Mouse (Mus musculus) hindbrain, postnatal 0 days (tissue): ENCODE data around the gene Eddm3b. TPM values are rescaled to one million over a fixed set of nuclear protein-coding genes. Genes with fewer than 3 reads are reported as not detected.

Experiments
- ATAC-seq: fragments of 200-750 bp; cut with Nextera tagmentation; 2 replicates; pipeline ENCODE4 v1.8.0; 2017; ENCODE audit warnings: mild to moderate bottlenecking, moderate TSS enrichment, moderate library complexity
- DNase-seq: peaks from one replicate; pipeline ENCODE4 v3.0.0-alpha.2; 2015; ENCODE audit warnings: low spot score
- H3K27ac ChIP-seq: fragments of 300-500 bp; sonication (generic); 2 replicates; pipeline ENCODE4 v1.5.1; 2014; ENCODE audit warnings: mild to moderate bottlenecking
- H3K27me3 ChIP-seq: fragments of 300-500 bp; sonication (generic); 2 replicates; pipeline ENCODE4 v1.6.1; 2014; ENCODE audit warnings: low read length, mixed read lengths; ENCODE audit not compliant: insufficient read depth
- H3K36me3 ChIP-seq: fragments of 300-500 bp; sonication (generic); 2 replicates; pipeline ENCODE4 v1.6.1; 2014; ENCODE audit warnings: low read length, mixed read lengths; ENCODE audit not compliant: insufficient read depth
- H3K4me1 ChIP-seq: fragments of 300-500 bp; sonication (generic); 2 replicates; pipeline ENCODE4 v1.6.1; 2014; ENCODE audit warnings: antibody characterized with exemption, low read length, mixed read lengths; ENCODE audit not compliant: insufficient read depth
- H3K4me2 ChIP-seq: fragments of 300-500 bp; sonication (generic); 2 replicates; pipeline ENCODE4 v1.6.1; 2014; ENCODE audit warnings: low read depth, mild to moderate bottlenecking, low read length, moderate library complexity, mixed read lengths
- H3K4me3 ChIP-seq: fragments of 300-500 bp; sonication (generic); 2 replicates; pipeline ENCODE4 v1.5.1; 2014; ENCODE audit warnings: low read length
- H3K9ac ChIP-seq: fragments of 300-500 bp; sonication (generic); replicated peaks from 2 replicates; pipeline ENCODE4 v1.6.1; 2014; ENCODE audit warnings: mild to moderate bottlenecking, low read length, moderate library complexity, mixed read lengths
- H3K9me3 ChIP-seq: fragments of 300-500 bp; sonication (generic); 2 replicates; pipeline ENCODE4 v1.6.1; 2016; ENCODE audit warnings: low read length, mixed read lengths
- CTCF ChIP-seq: IDR thresholded peaks from 2 replicates; pipeline ENCODE4 v1.5.1; 2016; ENCODE audit warnings: antibody characterized with exemption, control low read depth, low read depth
- whole genome bisulfite sequencing: fragments of 180-500 bp; shearing (Covaris S2); extraction: QIAGEN DNeasy Blood & Tissue Kit; methylation state at CpG from one replicate; pipeline ENCODE4 v1.1.7; 2014; 5-methylcytosine and 5-hydroxymethylcytosine counted together
- polyA plus RNA-seq: library from polyadenylated mRNA; unstranded; fragments of >200 nt; fragmentation: Nextera tagmentation; extraction: Ambion mirVana; gene quantifications from 2 replicates; pipeline ENCODE4 v1.2.1, GENCODE M21; 2015
- total RNA-seq: library from RNA; depleted of rRNA; stranded (reverse); fragments of >200 nt; gene quantifications from 2 replicates; pipeline ENCODE4 v1.2.3, GENCODE M21; 2014; rRNA removed

Eddm3b gene
- total RNA-seq (not detected in 2 replicates), polyA plus RNA-seq (not detected in 2 replicates)

GRCm38 (mm10) chr14:51113916-51114560 is at the start of gene Eddm3b:
Gene Eddm3b, plus strand, starts transcription at chr14:51114426.
- Histone ChIP-seq H3K27me3 (no peaks in the 10 kb centered on the region), H3K36me3 (no peaks in the 10 kb centered on the region), H3K4me3 (no peak within 1 kb of the TSS), H3K4me2 (no peak within 1 kb of the TSS), H3K4me1 (no peaks in the 10 kb centered on the region), H3K9ac (no peak within 1 kb of the TSS), H3K27ac (no peak within 1 kb of the TSS), H3K9me3 (no peaks in the 10 kb centered on the region)
- no peak for ATAC-seq
- DNase-seq, result no peak
- no peak for TF ChIP-seq CTCF
- 44% methylated on average over 12 of the region's 12 CpGs for WGBS

GRCm38 (mm10) chr14:51068956-51069355 is 45.3 kb upstream of the Eddm3b start:
- 94% methylated on average over 5 of the region's 5 CpGs for WGBS
- TF ChIP-seq CTCF, result no peak
- Histone ChIP-seq H3K9me3 (no peaks in the 10 kb centered on the region), H3K27me3 (no peaks in the 10 kb centered on the region), H3K36me3 (no peaks in the 10 kb centered on the region), H3K4me1 (no peaks in the 10 kb centered on the region; the same call in 1 of the 2 replicates), H3K27ac (no peak overlapping the region), H3K4me3 (no peak overlapping the region), H3K4me2 (no peak overlapping the region), H3K9ac (no peak overlapping the region)
- no peak for DNase-seq
- no peak for ATAC-seq

GRCm38 (mm10) chr14:51069617-51070016 is 44.6 kb upstream of the Eddm3b start:
- Histone ChIP-seq H3K27me3 (no peaks in the 10 kb centered on the region), H3K9me3 (no peaks in the 10 kb centered on the region), H3K4me1 (no peaks in the 10 kb centered on the region; the same call in 1 of the 2 replicates), H3K4me2 (no peak overlapping the region), H3K9ac (no peak overlapping the region), H3K27ac (no peak overlapping the region), H3K36me3 (no peaks in the 10 kb centered on the region), H3K4me3 (no peak overlapping the region)
- peak; percentile 46 for DNase-seq
- WGBS, result 91% methylated on average over 2 of the region's 2 CpGs
- TF ChIP-seq CTCF, result peak; percentile 43
- no peak for ATAC-seq

DNA sequence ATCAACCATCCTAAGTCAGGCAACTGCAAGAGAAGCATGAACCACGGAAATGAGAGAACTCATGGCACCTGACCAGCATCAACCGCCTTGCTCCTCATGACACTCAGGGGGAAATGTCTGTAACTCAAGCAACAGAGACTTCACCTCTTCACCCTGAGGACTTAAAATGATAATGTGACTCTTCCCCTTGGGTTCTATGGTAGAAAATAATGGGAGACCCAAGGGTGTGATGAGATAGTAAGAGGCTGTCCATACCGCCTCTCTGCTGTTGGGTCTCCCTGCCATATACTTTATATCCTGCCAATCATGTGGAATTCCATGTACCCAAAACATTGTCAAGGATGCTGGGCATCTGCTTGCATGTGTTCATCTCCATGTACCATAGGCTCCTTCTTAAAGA is 39.9 kb upstream of the Eddm3b start, which contains the start of gene Olfr750:
TSS of gene Olfr750 (minus strand) at position 101 of the 400 bp plus-strand sequence.
- no peak within 1 kb of the TSS for H3K4me3 ChIP-seq

GRCm38 (mm10) chr14:51079180-51079579 is 35.0 kb upstream of the Eddm3b start:
- no peak overlapping the region for H3K27ac ChIP-seq
- ATAC-seq, result no peak
- H3K27me3 ChIP-seq, result no peaks in the 10 kb centered on the region
- H3K4me3 ChIP-seq, result no peak overlapping the region
- 92% methylated on average over 1 of the region's 1 CpGs for WGBS
- H3K9me3 ChIP-seq, result no peaks in the 10 kb centered on the region
- no peak for DNase-seq
- H3K36me3 ChIP-seq, result no peaks in the 10 kb centered on the region
- H3K4me1 ChIP-seq, result no peaks in the 10 kb centered on the region
- no peak overlapping the region for H3K4me2 ChIP-seq
- TF ChIP-seq CTCF, result no peak
- no peak overlapping the region for H3K9ac ChIP-seq

More for the DNA sequence above, 39.9 kb upstream of the Eddm3b start, which contains the start of gene Olfr750:
- Histone ChIP-seq H3K27me3 (no peaks in the 10 kb centered on the region), H3K4me1 (no peaks in the 10 kb centered on the region), H3K27ac (no peak within 1 kb of the TSS), H3K36me3 (no peaks in the 10 kb centered on the region), H3K9me3 (no peaks in the 10 kb centered on the region), H3K9ac (no peak within 1 kb of the TSS), H3K4me2 (no peak within 1 kb of the TSS)
- 91% methylated on average over 3 of the region's 3 CpGs for WGBS
- DNase-seq, result no peak
- no peak for TF ChIP-seq CTCF
- no peak for ATAC-seq

- Histone ChIP-seq H3K36me3 (no peaks in the 10 kb centered on the region), H3K27ac (no peak overlapping the region), H3K4me3 (no peak overlapping the region), H3K4me1 (no peaks in the 10 kb centered on the region), H3K27me3 (no peaks in the 10 kb centered on the region), H3K9me3 (no peaks in the 10 kb centered on the region), H3K9ac (no peak overlapping the region), H3K4me2 (no peak overlapping the region)
- 93% methylated on average over 2 of the region's 2 CpGs for WGBS
- ATAC-seq, result no peak
- no peak for DNase-seq
- TF ChIP-seq CTCF, result no peak
Measured at GRCm38 (mm10) chr14:51081035-51081434, 33.2 kb upstream of the Eddm3b start.
